In the genomic region with DNA sequence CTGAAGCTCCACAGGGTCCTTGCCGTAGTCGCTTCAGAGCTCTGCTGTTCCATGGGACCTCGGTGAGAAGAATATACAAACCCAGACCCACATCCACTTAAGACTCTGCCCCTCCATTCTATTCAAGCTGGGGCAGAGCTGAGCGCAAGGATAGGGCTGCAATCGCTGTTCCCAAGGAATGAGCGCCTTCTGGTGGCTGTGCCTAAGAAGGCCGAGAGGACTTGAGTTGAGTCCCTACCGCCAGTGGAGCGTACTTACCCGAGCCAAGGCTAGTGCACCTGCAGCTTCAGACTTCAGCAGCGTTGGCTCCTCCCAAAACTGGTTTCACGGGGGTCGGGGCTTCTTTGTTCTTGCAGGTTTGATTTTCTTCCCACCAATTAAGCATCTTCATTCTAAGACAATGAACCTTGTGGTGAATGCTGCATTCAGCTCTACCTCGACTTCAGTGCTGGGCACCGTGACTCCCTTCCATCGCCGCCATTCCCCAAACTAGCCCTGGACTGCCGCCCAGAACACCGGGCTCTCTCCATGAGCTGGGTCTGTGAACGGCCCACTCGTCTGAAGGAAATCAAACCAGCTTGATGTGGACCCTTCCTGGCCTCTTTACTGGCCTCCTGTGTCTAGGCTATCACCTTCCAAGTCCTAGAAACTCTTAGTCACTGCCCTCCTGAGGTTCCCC, we compare ENCODE assay signal across 10 mouse cellular contexts. TPM values are rescaled to one million over a fixed set of nuclear protein-coding genes. Genes with fewer than 3 reads are reported as not detected.
DNase-seq lines count a peak whose midpoint lies in the region; ATAC-seq and TF ChIP-seq lines count a peak whose summit lies in the region.
"Had no signal": no experiment of that assay in that cellular context is flagged by ENCODE, and none has a peak within 500 bp of the region (broad histone marks: within the 10 kb centered on the region; RNA-seq: fewer than 3 reads in every experiment).

No protein-coding gene starts in this region.

- H3K4me3 ChIP-seq in spleen, adult 2 months (ENCODE audit: extremely low read depth, insufficient read depth, insufficient read length), result no peak overlapping the region
- no peak overlapping the region for H3K4me3 ChIP-seq in bone marrow, adult 2 months (replicated peaks; ENCODE audit: control insufficient read depth, low read depth, low read length)
- no peak overlapping the region for H3K4me3 ChIP-seq in forebrain, embryonic 12.5 days (replicated peaks)
- no peak overlapping the region for H3K4me3 ChIP-seq in kidney, embryonic 14.5 days (ENCODE audit: low read length)
- H3K4me3 ChIP-seq: embryonic facial prominence, embryonic 12.5 days had no signal

- no peak for DNase-seq in spleen, adult 2 months (ENCODE audit: low read depth in 1 of 2, low spot score in 2 of 2)
- DNase-seq in spleen, adult 12 weeks (ENCODE audit: low spot score), result no peak
- DNase-seq in lung, postnatal 10 days, result peak; percentile 43
- peak; percentile 71 for DNase-seq in right cerebral cortex, postnatal 25 days
- DNase-seq in thymus, postnatal 25 days, result no peak

- ATAC-seq in forebrain, embryonic 12.5 days (ENCODE audit: low FRiP score), result peak; percentile 76
- peak; percentile 76 for ATAC-seq in kidney, embryonic 14.5 days (ENCODE audit: low FRiP score, low TSS enrichment)

- H3K9ac ChIP-seq in forebrain, embryonic 12.5 days, result no peak overlapping the region
- H3K9ac ChIP-seq in kidney, embryonic 14.5 days (ENCODE audit: low read depth, low read length), result no peak overlapping the region
- H3K9ac ChIP-seq: embryonic facial prominence, embryonic 12.5 days had no signal

- H3K9me3 ChIP-seq in forebrain, embryonic 12.5 days, result peaks cover 5% of the 10 kb centered on the region; the same call in 1 of the 2 replicates
- peaks cover 6% of the 10 kb centered on the region for H3K9me3 ChIP-seq in kidney, embryonic 14.5 days (ENCODE audit: control insufficient read depth, low read length)

- no peak overlapping the region for H3K27ac ChIP-seq in spleen, adult 2 months (ENCODE audit: insufficient read depth, low read length)
- H3K27ac ChIP-seq in bone marrow, adult 2 months (ENCODE audit: control insufficient read depth, insufficient read depth, low read depth, low read length, poor library complexity), result no peak overlapping the region
- H3K27ac ChIP-seq in forebrain, embryonic 12.5 days, result no peak overlapping the region
- H3K27ac ChIP-seq in kidney, embryonic 14.5 days (ENCODE audit: low read depth, low read length), result no peak overlapping the region
- H3K27ac ChIP-seq: embryonic facial prominence, embryonic 12.5 days had no signal

- no peak overlapping the region; the same call in 1 of the 2 replicates for H3K4me2 ChIP-seq in forebrain, embryonic 12.5 days
- H3K4me2 ChIP-seq in kidney, embryonic 14.5 days (replicated peaks; ENCODE audit: low read depth, low read length), result 0 out of 2 replicates have a peak overlapping the region, but pooled peaks have one; percentile 8
- H3K4me2 ChIP-seq: embryonic facial prominence, embryonic 12.5 days had no signal

- peak; percentile 32; the same call in 1 of the 2 replicates for TF ChIP-seq CTCF in spleen, adult 2 months (IDR thresholded peaks at IDR 0.05; ENCODE audit: extremely low read depth, insufficient read depth, insufficient read length, insufficient replicate concordance)
- TF ChIP-seq CTCF in bone marrow, adult 2 months (IDR thresholded peaks at IDR 0.05; ENCODE audit: control insufficient read depth, insufficient read depth, low read length), result peak; percentile 51

- no peaks in the 10 kb centered on the region for H3K36me3 ChIP-seq in spleen, adult 2 months (ENCODE audit: control insufficient read depth, insufficient read depth, low read length)
- no peaks in the 10 kb centered on the region for H3K36me3 ChIP-seq in forebrain, embryonic 12.5 days (replicated peaks)
- H3K36me3 ChIP-seq in kidney, embryonic 14.5 days (ENCODE audit: control insufficient read depth, insufficient read depth, low read length), result no peaks in the 10 kb centered on the region
- H3K36me3 ChIP-seq: embryonic facial prominence, embryonic 12.5 days had no signal

- TF ChIP-seq POLR2A in spleen, adult 2 months (IDR thresholded peaks at IDR 0.05; ENCODE audit: low read depth, low read length), result no peak
- no peak for TF ChIP-seq POLR2A in bone marrow, adult 2 months (IDR thresholded peaks at IDR 0.05; ENCODE audit: borderline replicate concordance, control insufficient read depth, low read depth, low read length)

- no peaks in the 10 kb centered on the region for H3K4me1 ChIP-seq in spleen, adult 2 months (ENCODE audit: control insufficient read depth, insufficient read depth, insufficient read length)
- no peaks in the 10 kb centered on the region for H3K4me1 ChIP-seq in bone marrow, adult 2 months (ENCODE audit: control insufficient read depth, insufficient read depth, low read length)
- peaks cover 5% of the 10 kb centered on the region; the same call in 1 of the 2 replicates for H3K4me1 ChIP-seq in forebrain, embryonic 12.5 days
- H3K4me1 ChIP-seq in kidney, embryonic 14.5 days (ENCODE audit: control insufficient read depth, insufficient read depth, low read length), result no peaks in the 10 kb centered on the region
- H3K4me1 ChIP-seq: embryonic facial prominence, embryonic 12.5 days had no signal

- 22% methylated on average over 21 of the region's 21 CpGs for WGBS in spleen, adult 2 months
- WGBS in bone marrow, adult 2 months, result 19% methylated on average over 21 of the region's 21 CpGs
- 14% methylated on average over 21 of the region's 21 CpGs for WGBS in forebrain, embryonic 12.5 days
- WGBS in kidney, embryonic 14.5 days, result 14% methylated on average over 21 of the region's 21 CpGs

- no peaks in the 10 kb centered on the region for H3K27me3 ChIP-seq in spleen, adult 2 months (ENCODE audit: control insufficient read depth, insufficient read depth, low read length)
- peaks cover 9% of the 10 kb centered on the region for H3K27me3 ChIP-seq in forebrain, embryonic 12.5 days
- peaks cover 3% of the 10 kb centered on the region; the same call in 1 of the 2 replicates for H3K27me3 ChIP-seq in kidney, embryonic 14.5 days (ENCODE audit: control insufficient read depth, insufficient read depth, low read length)

RNA-seq across cellular contexts. Expression of gene Iglon5, which starts 5.6 kb away (rescaled TPM):
- polyA plus RNA-seq in spleen, adult 2 months (2012; rRNA removed), result 0.23 and 0.25 TPM in 2 replicates
- not detected in 2 replicates for polyA plus RNA-seq in bone marrow, adult 2 months (2011; ENCODE audit: insufficient read depth, insufficient read length, low replicate concordance, missing spikeins)
- 2.5 and 2.8 TPM in 2 replicates for polyA plus RNA-seq in forebrain, embryonic 12.5 days (2016; fragmentation: Nextera tagmentation; extraction: Ambion mirVana)
- polyA plus RNA-seq in kidney, embryonic 14.5 days (2014; fragmentation: Nextera tagmentation; extraction: Ambion mirVana), result 0.72 and 0.84 TPM in 2 replicates
- polyA plus RNA-seq: liver, embryonic 16.5 days had no signal

RNA-seq across cellular contexts. Expression of gene 4931406B18Rik, which starts 10.3 kb away (rescaled TPM):
- not detected in 2 replicates for polyA plus RNA-seq in spleen, adult 2 months (2012; rRNA removed)
- polyA plus RNA-seq in bone marrow, adult 2 months (2011; ENCODE audit: insufficient read depth, insufficient read length, low replicate concordance, missing spikeins), result 0.85 TPM in 1 of 2 replicates, not detected in the other
- not detected in 2 replicates for polyA plus RNA-seq in forebrain, embryonic 12.5 days (2016; fragmentation: Nextera tagmentation; extraction: Ambion mirVana)
- not detected in 2 replicates for polyA plus RNA-seq in kidney, embryonic 14.5 days (2014; fragmentation: Nextera tagmentation; extraction: Ambion mirVana)
- polyA plus RNA-seq: embryonic facial prominence, embryonic 12.5 days; liver, embryonic 16.5 days had no signal

RNA-seq across cellular contexts. Expression of gene Vsig10l, which starts 32.5 kb away (rescaled TPM):
- polyA plus RNA-seq in spleen, adult 2 months (2012; rRNA removed), result 3.8 and 4.8 TPM in 2 replicates
- polyA plus RNA-seq in bone marrow, adult 2 months (2011; ENCODE audit: insufficient read depth, insufficient read length, low replicate concordance, missing spikeins), result 1.9 and 5.7 TPM in 2 replicates
- 3.1 and 5.0 TPM in 2 replicates for polyA plus RNA-seq in forebrain, embryonic 12.5 days (2016; fragmentation: Nextera tagmentation; extraction: Ambion mirVana)
- 2.9 and 3.6 TPM in 2 replicates for polyA plus RNA-seq in kidney, embryonic 14.5 days (2014; fragmentation: Nextera tagmentation; extraction: Ambion mirVana)

RNA-seq across cellular contexts. Expression of gene Cd33, which starts 48.7 kb away (rescaled TPM):
- 16.0 and 19.2 TPM in 2 replicates for polyA plus RNA-seq in spleen, adult 2 months (2012; rRNA removed)
- polyA plus RNA-seq in bone marrow, adult 2 months (2011; ENCODE audit: insufficient read depth, insufficient read length, low replicate concordance, missing spikeins), result 14.2 and 48.4 TPM in 2 replicates
- polyA plus RNA-seq in forebrain, embryonic 12.5 days (2016; fragmentation: Nextera tagmentation; extraction: Ambion mirVana), result 0.56 and 0.69 TPM in 2 replicates
- 0.85 and 1.7 TPM in 2 replicates for polyA plus RNA-seq in kidney, embryonic 14.5 days (2014; fragmentation: Nextera tagmentation; extraction: Ambion mirVana)

RNA-seq across cellular contexts. Expression of gene Gm45233, which starts 51.6 kb away (rescaled TPM):
- polyA plus RNA-seq in spleen, adult 2 months (2012; rRNA removed), result not detected in 2 replicates
- polyA plus RNA-seq in bone marrow, adult 2 months (2011; ENCODE audit: insufficient read depth, insufficient read length, low replicate concordance, missing spikeins), result not detected in 2 replicates
- polyA plus RNA-seq in forebrain, embryonic 12.5 days (2016; fragmentation: Nextera tagmentation; extraction: Ambion mirVana), result 0.47 TPM in 1 of 2 replicates, not detected in the other
- 0.27 TPM in 1 of 2 replicates, not detected in the other for polyA plus RNA-seq in kidney, embryonic 14.5 days (2014; fragmentation: Nextera tagmentation; extraction: Ambion mirVana)

Comparison
In these comparisons a context has a peak if more than half of its experiments do, and no peak if none do; other contexts are left out.
1. DNase-seq: peak in lung, postnatal 10 days (single experiment) and right cerebral cortex, postnatal 25 days (single experiment); none in spleen, adult 2 months (0 of 2), spleen, adult 12 weeks (single experiment) and thymus, postnatal 25 days (single experiment).